Mouse (Mus musculus): ENCODE results near the gene Ttc9. TPM values are rescaled to one million over a fixed set of nuclear protein-coding genes. Genes with fewer than 3 reads are reported as not detected.

The Ttc9 gene
- polyA plus RNA-seq, 1 experiment from 2014 or later: 3.1 TPM

DNA sequence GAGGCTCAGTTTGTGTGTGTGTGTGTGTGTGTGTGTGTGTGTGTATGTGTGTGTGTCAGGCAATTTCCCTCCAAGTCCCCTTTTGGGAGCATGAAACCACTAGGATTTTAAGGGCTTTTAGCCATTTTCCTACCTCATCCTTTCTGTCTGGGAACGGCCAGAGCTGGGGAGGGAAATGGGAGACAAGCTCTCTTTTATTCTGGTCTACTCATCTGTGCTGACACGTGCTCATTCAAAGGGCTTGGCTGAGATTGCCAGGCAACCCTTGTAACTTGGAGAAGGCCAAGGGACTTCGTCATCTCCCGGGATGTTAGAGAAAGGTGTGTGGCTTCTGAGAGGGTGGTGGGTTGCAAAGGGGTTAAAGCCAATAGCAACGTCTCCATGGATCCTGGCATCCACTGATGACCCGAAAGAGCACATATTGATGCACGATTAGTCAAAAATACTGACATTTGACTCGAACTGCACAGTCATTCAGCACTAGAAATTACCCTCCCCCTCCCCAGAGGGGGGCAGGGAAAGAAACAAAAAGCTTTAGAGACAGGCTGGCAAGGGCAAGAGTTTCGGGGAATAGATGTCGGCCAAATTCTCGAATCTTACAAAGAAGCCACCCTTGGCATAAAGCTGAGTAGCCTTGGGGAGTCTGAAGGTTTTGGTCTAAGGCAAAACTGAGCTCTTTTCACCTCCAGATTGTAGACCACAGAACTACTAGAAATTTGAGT, 11.5 kb downstream of the Ttc9 start:
- DNase-seq (ENCODE audit: low spot score): no peak
- 25% methylated on average over 11 of the region's 11 CpGs for WGBS
- no peak for ATAC-seq (replicated peaks; ENCODE audit: low FRiP score)

DNA sequence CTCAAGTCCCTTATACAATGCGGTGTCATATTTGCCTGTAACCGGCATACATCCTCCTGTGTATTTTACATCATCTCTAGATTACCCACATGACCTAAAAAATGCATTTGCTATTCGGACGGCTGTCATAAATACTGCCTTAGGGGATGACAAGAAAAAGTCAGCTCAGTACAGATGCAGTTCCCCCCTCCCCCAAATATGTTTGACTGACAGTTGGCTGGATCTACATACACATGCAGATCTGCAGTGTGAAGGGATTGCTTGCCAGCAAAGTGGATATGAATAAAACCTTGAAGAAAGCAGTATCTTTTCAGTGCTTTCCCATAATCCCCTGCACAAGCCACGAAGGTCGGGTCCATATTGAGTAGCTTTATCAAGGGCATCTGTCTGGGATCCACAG, 15.8 kb downstream of the Ttc9 start:
- Histone ChIP-seq H3K4me2 (ENCODE audit: low read depth, low read length, severe bottlenecking) (no peak overlapping the region), H3K4me1 (replicated peaks; ENCODE audit: control insufficient read depth, insufficient read depth, low read length) (peaks cover 7% of the 10 kb centered on the region), H3K4me3 (ENCODE audit: low read depth, low read length) (no peak overlapping the region), H3K36me3 (ENCODE audit: control insufficient read depth, insufficient read depth, low read length) (no peaks in the 10 kb centered on the region), H3K9me3 (ENCODE audit: control insufficient read depth, low read length) (no peaks in the 10 kb centered on the region), H3K27me3 (ENCODE audit: control insufficient read depth, insufficient read depth, low read length) (no peaks in the 10 kb centered on the region), H3K9ac (ENCODE audit: low read length) (no peak overlapping the region), H3K27ac (ENCODE audit: low read depth, low read length) (no peak overlapping the region)
- WGBS: 91% methylated on average over 6 of the region's 6 CpGs
- ATAC-seq (replicated peaks; ENCODE audit: low FRiP score) (no peak), DNase-seq (ENCODE audit: low spot score) (no peak)

More for the DNA sequence above, 11.5 kb downstream of the Ttc9 start:
- no peak overlapping the region for H3K4me2 ChIP-seq (ENCODE audit: low read depth, low read length, severe bottlenecking)
- H3K27me3 ChIP-seq (ENCODE audit: control insufficient read depth, insufficient read depth, low read length): no peaks in the 10 kb centered on the region
- H3K4me1 ChIP-seq (replicated peaks; ENCODE audit: control insufficient read depth, insufficient read depth, low read length): peaks cover 7% of the 10 kb centered on the region
- no peaks in the 10 kb centered on the region for H3K9me3 ChIP-seq (ENCODE audit: control insufficient read depth, low read length)
- no peaks in the 10 kb centered on the region for H3K36me3 ChIP-seq (ENCODE audit: control insufficient read depth, insufficient read depth, low read length)
- H3K9ac ChIP-seq (ENCODE audit: low read length): no peak overlapping the region
- no peak overlapping the region for H3K4me3 ChIP-seq (ENCODE audit: low read depth, low read length)
- H3K27ac ChIP-seq (ENCODE audit: low read depth, low read length): no peak overlapping the region

DNA sequence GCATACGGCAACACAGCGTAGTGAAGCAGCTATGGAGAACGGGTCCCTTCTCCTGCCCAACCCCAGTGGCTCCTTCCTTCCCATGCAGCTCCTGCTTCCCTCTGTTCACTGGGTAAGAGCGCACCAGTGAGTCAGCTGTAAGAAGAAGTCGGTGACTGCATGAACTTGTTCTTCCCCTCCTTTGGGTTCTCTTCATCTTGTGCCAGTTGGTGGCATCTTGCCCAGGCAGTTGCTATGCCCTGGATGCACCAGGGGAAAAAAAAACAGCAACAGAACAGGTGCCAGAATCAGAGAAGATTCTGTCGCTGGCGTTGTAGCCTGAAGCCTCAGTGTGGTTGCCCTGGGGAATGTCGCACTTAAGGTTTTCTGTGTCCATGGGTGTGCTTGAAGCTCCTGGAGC, 22.3 kb downstream of the Ttc9 start:
- Histone ChIP-seq H3K4me2 (ENCODE audit: low read depth, low read length, severe bottlenecking) (no peak overlapping the region), H3K27ac (ENCODE audit: low read depth, low read length) (no peak overlapping the region), H3K27me3 (ENCODE audit: control insufficient read depth, insufficient read depth, low read length) (no peaks in the 10 kb centered on the region), H3K4me3 (ENCODE audit: low read depth, low read length) (no peak overlapping the region), H3K36me3 (ENCODE audit: control insufficient read depth, insufficient read depth, low read length) (no peaks in the 10 kb centered on the region), H3K9ac (ENCODE audit: low read length) (no peak overlapping the region), H3K4me1 (replicated peaks; ENCODE audit: control insufficient read depth, insufficient read depth, low read length) (no peaks in the 10 kb centered on the region), H3K9me3 (ENCODE audit: control insufficient read depth, low read length) (no peaks in the 10 kb centered on the region)
- DNase-seq (ENCODE audit: low spot score) (no peak), ATAC-seq (replicated peaks; ENCODE audit: low FRiP score) (no peak)
- 90% methylated on average over 8 of the region's 8 CpGs for WGBS

DNA sequence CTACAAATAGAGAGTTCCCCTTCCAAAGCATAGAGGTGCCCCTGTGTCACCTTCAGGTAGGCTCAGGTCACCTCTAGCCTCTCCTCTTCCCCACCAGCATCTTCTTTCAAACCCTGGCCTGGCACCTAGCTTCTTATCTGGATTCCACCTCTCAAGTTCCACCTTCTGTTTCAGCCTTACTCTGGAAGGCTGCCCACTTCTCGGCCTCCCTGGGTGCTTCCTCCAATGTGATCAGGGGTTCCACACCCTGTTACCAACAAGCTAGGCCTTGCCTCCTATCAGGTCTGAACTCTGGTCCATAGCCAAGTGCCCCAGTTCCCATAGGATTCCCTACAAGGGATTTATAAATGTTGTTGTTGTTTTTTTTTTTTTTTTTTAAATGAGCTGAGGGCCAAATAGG, 26.3 kb downstream of the Ttc9 start:
- DNase-seq (ENCODE audit: low spot score) (no peak), ATAC-seq (replicated peaks; ENCODE audit: low FRiP score) (no peak)
- Histone ChIP-seq H3K4me2 (ENCODE audit: low read depth, low read length, severe bottlenecking) (no peak overlapping the region), H3K9ac (ENCODE audit: low read length) (no peak overlapping the region), H3K27me3 (ENCODE audit: control insufficient read depth, insufficient read depth, low read length) (no peaks in the 10 kb centered on the region), H3K36me3 (ENCODE audit: control insufficient read depth, insufficient read depth, low read length) (no peaks in the 10 kb centered on the region), H3K27ac (ENCODE audit: low read depth, low read length) (no peak overlapping the region), H3K4me1 (replicated peaks; ENCODE audit: control insufficient read depth, insufficient read depth, low read length) (no peaks in the 10 kb centered on the region), H3K4me3 (ENCODE audit: low read depth, low read length) (no peak overlapping the region), H3K9me3 (ENCODE audit: control insufficient read depth, low read length) (no peaks in the 10 kb centered on the region)
- WGBS: 88% methylated on average over 1 of the region's 1 CpGs

DNA sequence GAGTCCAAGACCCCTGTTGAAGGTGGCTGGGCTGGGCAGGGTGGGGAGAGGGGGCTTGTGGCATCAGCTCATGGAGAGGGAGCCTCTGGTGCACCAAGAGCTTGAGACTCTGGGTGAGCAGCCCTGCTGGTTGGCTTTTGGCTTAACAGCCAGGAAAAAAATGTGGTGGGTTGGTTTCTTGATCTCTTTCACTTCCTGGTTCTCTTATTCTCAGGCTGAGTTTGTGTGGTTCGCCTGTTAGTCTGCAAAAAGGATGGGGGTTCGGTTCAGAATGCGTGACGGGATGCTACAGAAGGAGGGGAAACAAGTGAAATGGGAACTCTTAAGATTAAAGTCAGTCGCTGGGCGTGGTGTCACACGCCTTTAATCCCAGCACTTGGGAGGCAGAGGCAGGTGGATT, 27.0 kb downstream of the Ttc9 start:
- DNase-seq (ENCODE audit: low spot score) (no peak), ATAC-seq (replicated peaks; ENCODE audit: low FRiP score) (no peak)
- H3K4me2 ChIP-seq (ENCODE audit: low read depth, low read length, severe bottlenecking): no peak overlapping the region
- no peaks in the 10 kb centered on the region for H3K9me3 ChIP-seq (ENCODE audit: control insufficient read depth, low read length)
- H3K4me3 ChIP-seq (ENCODE audit: low read depth, low read length): no peak overlapping the region
- WGBS: 94% methylated on average over 7 of the region's 7 CpGs
- no peaks in the 10 kb centered on the region for H3K27me3 ChIP-seq (ENCODE audit: control insufficient read depth, insufficient read depth, low read length)
- H3K4me1 ChIP-seq (replicated peaks; ENCODE audit: control insufficient read depth, insufficient read depth, low read length): no peaks in the 10 kb centered on the region
- H3K9ac ChIP-seq (ENCODE audit: low read length): no peak overlapping the region
- H3K27ac ChIP-seq (ENCODE audit: low read depth, low read length): no peak overlapping the region
- no peaks in the 10 kb centered on the region for H3K36me3 ChIP-seq (ENCODE audit: control insufficient read depth, insufficient read depth, low read length)

DNA sequence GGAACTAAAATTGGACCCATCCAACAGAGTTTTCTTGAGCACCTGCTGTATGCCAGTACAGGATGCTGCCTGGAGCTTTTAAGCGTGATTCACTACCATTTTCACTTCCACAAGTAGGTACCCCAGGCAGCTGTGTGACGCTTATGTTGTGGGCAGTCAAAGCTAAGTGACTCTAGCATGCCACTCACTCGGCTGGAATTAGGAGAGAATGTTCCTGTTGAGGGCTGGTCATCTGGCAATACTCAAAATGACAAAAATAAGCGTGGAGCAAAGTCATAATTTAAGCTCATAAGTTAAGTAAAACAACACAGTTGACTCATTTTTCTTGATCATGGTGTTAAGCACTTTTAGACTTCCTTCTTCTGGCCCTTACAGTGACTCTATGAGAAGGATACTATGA, 31.0 kb downstream of the Ttc9 start:
- H3K36me3 ChIP-seq (ENCODE audit: control insufficient read depth, insufficient read depth, low read length): no peaks in the 10 kb centered on the region; the same call in 1 of the 2 replicates
- H3K4me1 ChIP-seq (replicated peaks; ENCODE audit: control insufficient read depth, insufficient read depth, low read length): no peaks in the 10 kb centered on the region
- H3K9me3 ChIP-seq (ENCODE audit: control insufficient read depth, low read length): no peaks in the 10 kb centered on the region
- no peak for ATAC-seq (replicated peaks; ENCODE audit: low FRiP score)
- no peaks in the 10 kb centered on the region for H3K27me3 ChIP-seq (ENCODE audit: control insufficient read depth, insufficient read depth, low read length)
- H3K4me3 ChIP-seq (ENCODE audit: low read depth, low read length): no peak overlapping the region
- H3K9ac ChIP-seq (ENCODE audit: low read length): no peak overlapping the region
- no peak for DNase-seq (ENCODE audit: low spot score)
- H3K27ac ChIP-seq (ENCODE audit: low read depth, low read length): no peak overlapping the region
- H3K4me2 ChIP-seq (ENCODE audit: low read depth, low read length, severe bottlenecking): no peak overlapping the region
- WGBS: 89% methylated on average over 4 of the region's 4 CpGs

DNA sequence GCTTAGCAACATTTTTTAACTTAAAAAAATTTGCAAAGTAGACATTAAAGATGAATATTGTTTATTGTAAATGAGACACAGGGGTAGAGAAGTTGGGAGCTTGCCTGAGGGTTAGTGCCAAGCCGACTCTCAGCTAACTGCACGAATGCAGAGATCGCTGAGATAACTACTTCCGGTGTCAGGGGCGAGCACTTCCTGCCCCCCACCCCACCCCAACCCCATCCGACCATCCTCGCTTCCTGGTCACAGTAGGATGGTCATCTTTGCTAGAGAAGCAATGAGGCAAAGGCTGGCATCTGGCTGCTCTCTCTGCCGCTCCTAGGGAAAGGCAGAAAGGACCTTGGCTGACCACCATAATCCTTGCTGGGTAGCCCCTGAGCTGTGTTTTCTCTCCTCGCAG, 32.1 kb downstream of the Ttc9 start:
- Histone ChIP-seq H3K27ac (ENCODE audit: low read depth, low read length) (no peak overlapping the region), H3K9ac (ENCODE audit: low read length) (no peak overlapping the region), H3K4me1 (replicated peaks; ENCODE audit: control insufficient read depth, insufficient read depth, low read length) (no peaks in the 10 kb centered on the region), H3K4me2 (ENCODE audit: low read depth, low read length, severe bottlenecking) (no peak overlapping the region), H3K36me3 (ENCODE audit: control insufficient read depth, insufficient read depth, low read length) (no peaks in the 10 kb centered on the region; the same call in 1 of the 2 replicates), H3K9me3 (ENCODE audit: control insufficient read depth, low read length) (no peaks in the 10 kb centered on the region), H3K4me3 (ENCODE audit: low read depth, low read length) (no peak overlapping the region), H3K27me3 (ENCODE audit: control insufficient read depth, insufficient read depth, low read length) (no peaks in the 10 kb centered on the region)
- DNase-seq (ENCODE audit: low spot score): no peak
- ATAC-seq (replicated peaks; ENCODE audit: low FRiP score): no peak
- WGBS: 92% methylated on average over 9 of the region's 9 CpGs

DNA sequence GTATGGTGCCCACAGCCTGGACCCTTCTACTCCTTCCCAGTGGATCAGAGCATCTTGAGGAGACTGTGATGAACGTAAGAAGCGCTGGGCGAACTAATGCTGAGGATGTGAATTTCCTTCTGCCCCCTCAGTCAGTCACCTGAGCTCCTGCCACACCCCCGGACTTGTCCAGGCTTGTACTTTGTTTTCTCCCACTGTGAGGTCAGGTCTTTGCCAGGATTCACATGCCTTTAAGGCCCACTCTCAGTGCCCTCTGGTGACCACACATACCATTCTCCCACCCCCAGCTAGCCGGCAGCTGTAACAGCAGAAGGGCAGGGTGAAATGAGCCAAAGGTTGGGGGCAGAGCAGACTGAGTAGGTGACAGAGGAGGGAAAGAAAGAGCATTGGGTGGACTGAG, 32.9 kb downstream of the Ttc9 start:
- ATAC-seq (replicated peaks; ENCODE audit: low FRiP score): no peak

DNA sequence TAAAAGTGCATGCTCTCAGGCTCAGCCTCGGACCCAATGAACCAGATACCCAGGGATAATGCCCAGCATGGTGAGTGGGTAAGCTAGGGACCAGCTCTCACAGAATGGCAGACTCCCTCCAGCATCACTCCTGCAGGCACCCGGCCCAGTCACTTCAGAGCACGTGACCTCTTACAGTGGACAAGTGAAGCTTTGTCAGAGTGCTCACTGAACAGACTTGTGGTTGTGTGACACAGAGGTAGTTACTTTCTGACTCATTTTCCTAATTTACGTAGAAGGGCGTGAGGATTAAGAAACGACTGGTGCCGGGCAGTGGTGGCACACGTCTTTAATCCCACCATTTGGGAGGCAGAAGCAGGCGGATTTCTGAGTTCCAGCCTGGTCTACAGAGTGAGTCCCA, 37.4 kb downstream of the Ttc9 start:
- WGBS: 86% methylated on average over 9 of the region's 9 CpGs
- Histone ChIP-seq H3K36me3 (ENCODE audit: control insufficient read depth, insufficient read depth, low read length) (no peaks in the 10 kb centered on the region; the same call in 1 of the 2 replicates), H3K4me1 (replicated peaks; ENCODE audit: control insufficient read depth, insufficient read depth, low read length) (no peaks in the 10 kb centered on the region), H3K27me3 (ENCODE audit: control insufficient read depth, insufficient read depth, low read length) (no peaks in the 10 kb centered on the region), H3K9ac (ENCODE audit: low read length) (no peak overlapping the region), H3K4me3 (ENCODE audit: low read depth, low read length) (no peak overlapping the region), H3K4me2 (ENCODE audit: low read depth, low read length, severe bottlenecking) (no peak overlapping the region), H3K27ac (ENCODE audit: low read depth, low read length) (no peak overlapping the region), H3K9me3 (ENCODE audit: control insufficient read depth, low read length) (no peaks in the 10 kb centered on the region)
- DNase-seq (ENCODE audit: low spot score) (no peak), ATAC-seq (replicated peaks; ENCODE audit: low FRiP score) (no peak)

More for the DNA sequence above, 32.9 kb downstream of the Ttc9 start:
- Histone ChIP-seq H3K27ac (ENCODE audit: low read depth, low read length) (no peak overlapping the region), H3K9ac (ENCODE audit: low read length) (no peak overlapping the region), H3K4me1 (replicated peaks; ENCODE audit: control insufficient read depth, insufficient read depth, low read length) (no peaks in the 10 kb centered on the region), H3K4me2 (ENCODE audit: low read depth, low read length, severe bottlenecking) (no peak overlapping the region), H3K4me3 (ENCODE audit: low read depth, low read length) (no peak overlapping the region), H3K36me3 (ENCODE audit: control insufficient read depth, insufficient read depth, low read length) (no peaks in the 10 kb centered on the region; the same call in 1 of the 2 replicates), H3K27me3 (ENCODE audit: control insufficient read depth, insufficient read depth, low read length) (no peaks in the 10 kb centered on the region), H3K9me3 (ENCODE audit: control insufficient read depth, low read length) (no peaks in the 10 kb centered on the region)
- DNase-seq (ENCODE audit: low spot score): no peak
- WGBS: 77% methylated on average over 5 of the region's 5 CpGs

Measured in forebrain, embryonic 11.5 days (tissue).